Mouse (Mus musculus) lung, postnatal 14 days (tissue): ENCODE measurements around the gene Nup98.

Experiments
- DNase-seq: peaks from one replicate; pipeline ENCODE4 v3.0.0; 2021

Nup98 gene

DNA sequence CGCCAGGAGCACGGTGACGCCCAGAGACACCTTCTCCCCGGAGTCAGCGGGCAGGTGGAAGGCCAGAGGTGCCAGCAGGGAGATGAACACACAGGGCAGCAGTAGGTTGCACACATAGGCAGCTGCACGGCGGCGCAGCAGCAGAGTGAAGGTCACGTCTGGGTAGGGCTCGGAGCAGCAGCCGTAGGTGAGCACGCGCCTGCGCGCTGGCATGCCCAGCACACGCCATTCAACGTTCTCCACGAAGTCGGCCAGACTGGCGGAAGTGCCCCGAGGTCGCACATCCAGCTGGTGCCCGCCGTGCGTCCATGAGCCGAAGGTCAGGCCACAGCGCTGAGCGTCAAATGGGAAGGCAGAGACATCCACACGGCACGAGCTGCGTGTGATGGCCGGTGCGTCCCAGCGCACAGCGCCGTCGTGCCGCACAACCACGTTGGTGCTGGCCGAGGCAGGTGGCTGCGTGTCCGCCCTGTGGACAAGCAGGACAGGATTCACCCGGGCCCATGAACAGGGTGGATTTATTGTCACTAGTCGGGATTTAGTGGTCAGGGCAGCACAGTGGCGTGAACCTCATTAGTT is 96.7 kb downstream of the Nup98 start:
- DNase-seq: no peak

GRCm38 (mm10) chr7:102109746-102110145 is 100.2 kb downstream of the Nup98 start:
- no peak for DNase-seq

DNA sequence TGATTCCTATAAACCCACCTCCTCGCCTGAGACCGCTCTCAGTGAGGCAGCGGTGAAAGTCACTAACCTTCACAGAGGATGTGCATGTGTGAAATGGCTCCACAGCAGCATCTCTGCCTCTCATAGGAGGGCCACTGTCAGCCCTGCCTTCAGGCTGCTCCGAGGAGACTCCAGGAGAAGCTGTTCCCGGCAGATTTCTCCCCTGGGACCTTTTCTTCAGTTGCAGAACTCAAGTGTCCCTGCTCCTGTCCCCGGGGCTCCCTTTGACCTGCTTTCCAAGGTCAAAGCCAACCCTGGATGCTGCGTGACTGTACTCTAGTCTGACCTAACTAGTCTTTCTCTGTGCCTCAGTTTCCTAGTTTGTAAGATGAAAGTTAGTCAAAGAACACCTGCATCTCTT is 100.8 kb downstream of the Nup98 start, which contains the start of gene Art5:
Gene Art5 (minus strand): TSS at position 319 of the 400 bp plus-strand sequence.
- no peak for DNase-seq

DNA sequence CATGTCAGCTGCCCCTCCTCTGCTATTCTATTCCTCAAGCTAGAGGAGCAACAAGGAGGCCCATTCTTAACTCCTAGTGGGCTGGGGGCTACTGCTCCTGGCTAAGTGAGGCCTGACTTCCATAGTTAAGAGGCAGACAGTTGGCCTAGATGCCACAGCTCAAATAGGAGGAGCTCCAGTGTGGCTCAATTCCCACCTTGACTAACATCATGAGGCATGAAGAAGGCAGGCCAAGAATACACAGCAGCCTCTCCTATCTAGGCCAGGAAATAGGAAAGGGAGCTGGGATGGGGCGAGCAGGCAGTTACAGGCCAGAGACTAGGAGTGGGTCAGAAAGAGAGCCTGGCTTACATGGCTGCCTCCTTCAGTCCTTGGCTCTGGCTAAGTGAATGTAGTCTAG is 101.8 kb downstream of the Nup98 start:
- DNase-seq: no peak

- DNase-seq: no peak
These were observed 103.3 kb downstream of the Nup98 start for GRCm38 (mm10) chr7:102106700-102107141.

DNA sequence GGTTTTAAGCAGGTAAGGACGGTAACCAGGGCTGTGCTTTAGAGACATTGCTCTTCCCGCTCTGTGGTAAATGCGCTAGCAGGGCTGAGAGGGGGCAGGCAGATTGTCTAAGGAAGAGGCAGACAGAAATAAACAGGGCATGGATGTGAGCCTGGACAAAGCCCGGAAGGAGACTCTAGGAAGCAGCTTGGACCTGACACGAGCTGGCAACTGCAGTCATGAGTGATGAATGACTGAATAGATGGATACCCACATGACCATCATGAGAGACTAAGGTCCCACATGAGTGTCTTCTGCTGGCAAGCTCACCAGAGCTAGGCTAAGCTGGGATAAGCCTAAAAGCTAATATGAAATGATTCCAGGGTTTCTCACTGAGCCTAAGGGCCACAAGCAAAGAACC is 105.8 kb downstream of the Nup98 start:
- peak; percentile 26 for DNase-seq

- DNase-seq: no peak
These were observed 106.4 kb downstream of the Nup98 start for GRCm38 (mm10) chr7:102103555-102103954.

DNA sequence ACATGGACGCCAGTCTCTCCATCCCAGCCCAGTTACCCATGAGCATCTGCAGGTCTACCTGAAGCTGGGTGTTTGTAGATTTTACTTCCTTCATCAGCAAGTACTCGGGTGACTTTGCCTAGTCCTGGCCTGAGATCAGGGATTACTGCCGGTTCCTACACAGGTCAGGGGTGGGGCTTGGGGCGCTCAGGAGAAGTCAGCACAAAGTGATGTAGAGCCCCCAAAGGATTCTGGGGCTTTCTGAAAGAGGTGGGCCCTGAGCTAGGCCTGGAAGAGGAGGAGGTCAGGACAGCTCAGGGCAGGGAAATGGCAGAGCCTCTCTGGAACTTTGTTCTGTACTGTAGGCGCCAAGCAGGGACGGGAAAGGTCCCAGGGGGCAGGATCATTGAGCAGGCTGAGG is 107.3 kb downstream of the Nup98 start:
- no peak for DNase-seq

GRCm38 (mm10) chr7:102102241-102102640 is 107.7 kb downstream of the Nup98 start:
- no peak for DNase-seq

GRCm38 (mm10) chr7:102101487-102101886 is 108.5 kb downstream of the Nup98 start, which contains the start of gene Art1:
Art1 (plus strand) TSS chr7:102101743.
- no peak for DNase-seq

- DNase-seq: no peak
These were observed 109.1 kb downstream of the Nup98 start for GRCm38 (mm10) chr7:102100868-102101267.

DNA sequence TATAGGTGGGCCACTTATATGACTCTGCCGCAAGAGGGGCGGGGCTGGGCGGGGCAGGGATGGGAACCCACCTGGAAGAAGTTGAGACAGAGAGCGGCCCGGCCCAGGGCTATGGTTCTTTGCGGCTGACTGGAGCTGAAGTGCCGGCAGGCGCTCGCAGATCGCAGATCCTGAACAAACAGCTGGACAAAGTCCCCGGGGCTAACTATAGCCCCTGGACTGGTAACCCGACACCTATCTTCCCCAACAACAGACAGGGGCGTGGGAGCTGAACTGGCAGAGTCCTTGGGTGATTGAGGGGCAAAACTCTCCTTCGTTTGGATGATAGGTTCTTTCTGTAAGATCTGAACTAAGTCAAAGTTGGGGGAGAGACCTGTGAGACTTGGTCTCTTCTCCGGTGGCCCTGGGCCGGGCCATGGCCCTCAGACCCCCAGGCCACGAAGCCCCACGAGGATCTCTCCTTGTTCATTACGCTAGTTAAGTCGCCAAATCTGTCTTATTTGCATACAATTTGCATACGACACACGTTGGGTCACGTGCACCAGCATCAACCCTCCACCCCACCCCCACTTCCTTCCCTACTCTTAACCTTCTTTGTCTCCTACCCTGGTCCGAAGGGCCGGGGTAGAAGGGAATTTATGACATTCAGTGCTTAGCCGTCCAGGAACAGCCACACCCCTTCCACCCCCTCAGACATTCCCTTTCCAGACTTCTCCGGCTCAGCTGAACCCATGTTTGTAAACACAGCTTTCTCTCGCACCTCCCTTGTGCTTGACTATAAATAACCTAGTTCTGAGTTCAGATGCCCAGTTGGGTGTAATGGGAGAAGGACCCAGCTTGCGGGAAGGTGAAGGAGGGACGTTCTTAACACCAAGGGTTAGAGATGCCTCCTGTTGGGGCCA is 110.0 kb downstream of the Nup98 start:
- peak; percentile 46 for DNase-seq

DNA sequence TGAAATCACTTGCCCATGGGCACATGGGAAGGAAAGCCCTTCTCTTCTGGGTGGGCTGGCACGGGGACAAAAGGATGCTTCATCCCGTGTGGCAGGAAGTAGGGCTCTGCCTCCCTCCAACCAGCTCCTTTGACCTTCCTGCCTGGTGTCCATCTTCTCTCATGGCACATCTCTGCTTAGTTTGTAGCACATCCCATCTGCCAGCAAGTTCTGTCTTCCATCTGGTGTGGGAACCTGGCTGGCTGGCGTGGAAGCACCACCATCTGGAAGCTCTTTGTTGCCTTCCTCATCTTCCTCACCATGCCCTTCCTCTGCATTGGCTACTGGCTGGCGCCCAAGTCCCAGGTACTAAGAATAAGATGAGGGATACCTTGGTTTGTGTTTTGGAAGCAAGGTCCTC is 122.6 kb downstream of the Nup98 start:
- DNase-seq: no peak

DNA sequence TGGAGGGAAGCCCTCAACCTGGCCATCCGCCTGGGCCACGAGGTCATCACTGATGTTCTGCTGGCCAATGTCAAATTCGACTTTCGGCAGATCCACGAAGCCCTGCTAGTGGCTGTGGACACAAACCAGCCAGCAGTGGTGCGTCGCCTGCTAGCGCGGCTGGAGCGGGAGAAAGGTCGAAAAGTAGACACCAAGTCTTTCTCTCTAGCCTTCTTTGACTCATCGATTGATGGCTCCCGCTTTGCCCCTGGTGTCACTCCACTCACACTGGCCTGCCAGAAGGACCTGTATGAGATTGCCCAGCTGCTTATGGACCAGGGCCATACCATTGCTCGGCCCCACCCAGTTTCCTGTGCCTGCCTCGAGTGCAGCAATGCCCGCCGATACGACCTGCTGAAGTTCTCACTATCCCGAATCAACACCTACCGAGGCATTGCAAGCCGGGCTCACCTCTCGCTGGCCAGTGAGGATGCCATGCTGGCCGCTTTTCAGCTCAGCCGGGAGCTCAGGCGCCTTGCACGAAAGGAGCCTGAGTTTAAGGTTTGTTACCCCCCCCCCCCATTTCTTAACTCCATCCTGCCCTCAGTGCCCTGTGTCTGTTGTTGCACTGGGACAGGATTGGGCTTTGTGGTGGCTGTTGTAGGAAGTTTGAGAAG is 125.8 kb downstream of the Nup98 start:
- DNase-seq: no peak

DNA sequence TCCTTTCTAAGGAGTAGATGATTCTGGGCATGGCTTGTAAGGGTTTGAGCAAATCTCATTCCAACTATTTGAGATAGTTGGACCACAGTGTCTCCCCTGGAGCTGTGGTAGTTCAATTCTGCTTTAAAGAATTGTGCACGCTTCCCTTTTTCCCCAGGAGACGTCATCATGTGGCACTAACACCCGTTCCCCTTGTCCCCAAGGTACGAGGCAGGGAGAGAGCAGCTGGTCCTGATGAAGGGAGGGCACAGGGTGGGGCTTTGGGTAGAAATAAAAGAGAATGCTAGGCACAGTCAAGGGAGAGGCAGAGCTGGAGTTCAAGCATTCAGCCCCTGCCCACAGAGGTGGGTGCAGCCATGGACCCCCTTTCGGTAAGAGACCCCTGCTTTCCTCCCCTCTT is 127.2 kb downstream of the Nup98 start, which contains the start of gene Trpc2:
Gene Trpc2 (plus strand): TSS at position 301 of the 400 bp plus-strand sequence.
- DNase-seq: no peak

- no peak for DNase-seq
These were observed 128.2 kb downstream of the Nup98 start for GRCm38 (mm10) chr7:102081784-102082183.

DNA sequence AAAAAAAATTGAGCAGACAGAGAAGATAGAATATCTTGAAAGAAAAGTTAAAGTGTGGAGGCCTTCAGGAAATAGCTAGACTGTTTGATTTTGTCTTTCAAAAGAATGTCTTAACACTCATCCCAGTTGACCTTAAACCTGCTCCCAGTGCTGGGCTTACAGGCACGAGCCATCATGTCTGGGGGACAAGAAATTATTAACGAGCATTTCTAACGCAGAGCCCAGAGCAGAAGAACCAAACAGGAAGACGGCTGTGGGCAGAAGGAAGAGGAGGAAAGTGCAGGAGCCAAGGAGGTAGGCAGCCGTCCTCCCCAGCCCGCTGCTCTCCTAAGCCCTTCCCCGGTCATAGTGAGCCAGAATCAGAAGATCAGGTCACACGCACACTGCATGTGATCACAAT is 129.7 kb downstream of the Nup98 start:
- no peak for DNase-seq

DNA sequence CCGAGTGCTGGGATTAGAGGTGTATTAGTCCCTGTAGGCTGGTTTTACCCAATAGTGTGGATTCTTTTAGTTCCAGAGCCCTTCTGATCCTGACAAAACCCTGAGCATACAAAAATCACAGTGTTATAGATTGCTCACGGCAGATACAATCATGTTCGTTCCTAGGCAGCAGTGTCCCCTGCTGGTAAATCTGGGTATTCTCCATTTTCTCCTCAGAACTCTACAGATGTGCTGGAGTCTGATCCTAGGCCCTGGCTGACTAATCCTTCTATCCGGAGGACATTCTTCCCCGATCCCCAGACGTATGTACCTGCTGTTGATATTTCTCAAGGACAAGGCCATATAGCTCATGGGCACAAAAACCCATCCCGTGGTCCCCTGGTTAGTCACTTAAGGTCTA is 131.5 kb downstream of the Nup98 start:
- peak; percentile 46 for DNase-seq

- peak; percentile 35 for DNase-seq
These were observed 133.2 kb downstream of the Nup98 start for GRCm38 (mm10) chr7:102076714-102077296.
